Mouse (Mus musculus): ENCODE data around the gene Chadl. TPM values are rescaled to one million over a fixed set of nuclear protein-coding genes. Genes with fewer than 3 reads are reported as not detected.

The Chadl gene
- total and polyA plus RNA-seq, 3 experiments: 0.21 to 0.51 TPM; not detected in 1

- peaks cover 2% of the 10 kb centered on the region for H3K27me3 ChIP-seq (replicated peaks)
- H3K79me2 ChIP-seq (replicated peaks; ENCODE audit: control insufficient read depth, extremely low read depth, insufficient read depth, poor library complexity, severe bottlenecking): no peaks in the 10 kb centered on the region
- H3K4me3 ChIP-seq (replicated peaks in 1 of 3; ENCODE audit: low read depth in 2 of 3, low read length in 2 of 3, poor library complexity in 1 of 3): no peak overlapping the region
- H3K27ac ChIP-seq (ENCODE audit: insufficient read depth, low read depth): no peak overlapping the region
- dilution Hi-C loops (cut with MboI; ENCODE audit: extremely low pct_ligation_motif_present, extremely low pct_unique_long_range_greater_than_20kb, low sequenced_read_pairs) (no loop called here), in situ Hi-C loops (cut with MboI; ENCODE audit: low pct_ligation_motif_present, low pct_unique_long_range_greater_than_20kb, low sequenced_read_pairs) (loop anchor here (25.0 kb wide), 1 partner anchor 212 kb away; no protein-coding TSS in a partner anchor)
- peaks cover 28 to 37% of the 10 kb centered on the region in 2 experiments for H3K36me3 ChIP-seq (replicated peaks in 1 of 2; ENCODE audit: control insufficient read depth in 1 of 2, insufficient read depth in 1 of 2, low read length in 1 of 2)
- DNase-seq (ENCODE audit: extremely low read depth): no peak
- no peaks in the 10 kb centered on the region for H3K9me3 ChIP-seq (replicated peaks; ENCODE audit: low read length)
- TF ChIP-seq MYC (IDR thresholded peaks at IDR 0.05; ENCODE audit: low read depth, low read length): no peak
- peaks cover 6 to 8% of the 10 kb centered on the region in 2 experiments for H3K4me1 ChIP-seq (ENCODE audit: control insufficient read depth in 1 of 2, insufficient read depth in 2 of 2)
- H3K9ac ChIP-seq (ENCODE audit: insufficient read depth, low read depth): no peak overlapping the region
- H3K4me2 ChIP-seq (ENCODE audit: insufficient read depth, low read depth, poor library complexity, severe bottlenecking): no peak overlapping the region
These were observed 3.5 kb upstream of the Chadl start for GRCm38 (mm10) chr15:81700601-81701000.

- DNase-seq (ENCODE audit: extremely low read depth): no peak
- peaks cover 6 to 8% of the 10 kb centered on the region in 2 experiments for H3K4me1 ChIP-seq (ENCODE audit: control insufficient read depth in 1 of 2, insufficient read depth in 2 of 2)
- H3K27me3 ChIP-seq (replicated peaks): peaks cover 2% of the 10 kb centered on the region
- in situ Hi-C loops (cut with MboI; ENCODE audit: low pct_ligation_motif_present, low pct_unique_long_range_greater_than_20kb, low sequenced_read_pairs): loop anchor here (25.0 kb wide), 1 partner anchor 212 kb away; no protein-coding TSS in a partner anchor
- H3K4me2 ChIP-seq (ENCODE audit: insufficient read depth, low read depth, poor library complexity, severe bottlenecking): no peak overlapping the region
- dilution Hi-C loops (cut with MboI; ENCODE audit: extremely low pct_ligation_motif_present, extremely low pct_unique_long_range_greater_than_20kb, low sequenced_read_pairs): no loop called here
- H3K36me3 ChIP-seq (replicated peaks in 1 of 2; ENCODE audit: control insufficient read depth in 1 of 2, insufficient read depth in 1 of 2, low read length in 1 of 2): peaks cover 24 to 33% of the 10 kb centered on the region in 2 experiments
- H3K4me3 ChIP-seq (replicated peaks in 1 of 3; ENCODE audit: low read depth in 2 of 3, low read length in 2 of 3, poor library complexity in 1 of 3): no peak overlapping the region
- no peak for TF ChIP-seq MEF2A (IDR thresholded peaks at IDR 0.05; ENCODE audit: borderline replicate concordance, low read depth, low read length)
- no peak for TF ChIP-seq UBTF (IDR thresholded peaks at IDR 0.05; ENCODE audit: low read depth, low read length)
- TF ChIP-seq TBP (conservative IDR thresholded peaks at IDR 0.05; ENCODE audit: low read depth, low read length): no peak
- TF ChIP-seq CHD1 (IDR thresholded peaks at IDR 0.05; ENCODE audit: low read depth, low read length): no peak
- TF ChIP-seq PAX5 (IDR thresholded peaks at IDR 0.05; ENCODE audit: low read length): no peak
- no peak for TF ChIP-seq ZNF384 (IDR thresholded peaks at IDR 0.05; ENCODE audit: low read depth, low read length)
- no peak for TF ChIP-seq ZKSCAN1 (IDR thresholded peaks at IDR 0.05; ENCODE audit: borderline replicate concordance, low read depth, low read length)
- no peak for TF ChIP-seq SMC3 (IDR thresholded peaks at IDR 0.05; ENCODE audit: low read depth, low read length)
- no peak for TF ChIP-seq IRF4 (IDR thresholded peaks at IDR 0.05; ENCODE audit: low read depth, low read length)
- TF ChIP-seq ELF1 (IDR thresholded peaks at IDR 0.05; ENCODE audit: low read depth, low read length): no peak
- TF ChIP-seq NELFE (IDR thresholded peaks at IDR 0.05; ENCODE audit: low read depth, low read length): no peak
- TF ChIP-seq EP300 (IDR thresholded peaks at IDR 0.05; ENCODE audit: low read length): no peak
- TF ChIP-seq USF1 (IDR thresholded peaks at IDR 0.05; ENCODE audit: low read depth, low read length): no peak
- no peak for TF ChIP-seq GABPA (IDR thresholded peaks at IDR 0.05; ENCODE audit: insufficient replicate concordance, low read depth, low read length)
- TF ChIP-seq CTCF (conservative IDR thresholded peaks at IDR 0.05 in 1 of 2, IDR thresholded peaks at IDR 0.05 in 1 of 2; ENCODE audit: low read depth in 2 of 2, low read length in 2 of 2): no peak
- TF ChIP-seq RAD21 (IDR thresholded peaks at IDR 0.05; ENCODE audit: low read depth, low read length): no peak
- no peak for TF ChIP-seq HCFC1 (IDR thresholded peaks at IDR 0.05; ENCODE audit: low read depth, low read length)
- TF ChIP-seq POLR2AphosphoS2 (IDR thresholded peaks at IDR 0.05; ENCODE audit: low read depth, low read length): no peak
- H3K9me3 ChIP-seq (replicated peaks; ENCODE audit: low read length): no peaks in the 10 kb centered on the region
- no peak overlapping the region for H3K27ac ChIP-seq (ENCODE audit: insufficient read depth, low read depth)
- no peak overlapping the region for H3K9ac ChIP-seq (ENCODE audit: insufficient read depth, low read depth)
- H3K79me2 ChIP-seq (replicated peaks; ENCODE audit: control insufficient read depth, extremely low read depth, insufficient read depth, poor library complexity, severe bottlenecking): no peaks in the 10 kb centered on the region
These were observed 3.1 kb upstream of the Chadl start for GRCm38 (mm10) chr15:81700161-81700560.

All from CH12.LX (cell line).